Comparison of ENCODE assay signal across 8 mouse cellular contexts in the genomic region with DNA sequence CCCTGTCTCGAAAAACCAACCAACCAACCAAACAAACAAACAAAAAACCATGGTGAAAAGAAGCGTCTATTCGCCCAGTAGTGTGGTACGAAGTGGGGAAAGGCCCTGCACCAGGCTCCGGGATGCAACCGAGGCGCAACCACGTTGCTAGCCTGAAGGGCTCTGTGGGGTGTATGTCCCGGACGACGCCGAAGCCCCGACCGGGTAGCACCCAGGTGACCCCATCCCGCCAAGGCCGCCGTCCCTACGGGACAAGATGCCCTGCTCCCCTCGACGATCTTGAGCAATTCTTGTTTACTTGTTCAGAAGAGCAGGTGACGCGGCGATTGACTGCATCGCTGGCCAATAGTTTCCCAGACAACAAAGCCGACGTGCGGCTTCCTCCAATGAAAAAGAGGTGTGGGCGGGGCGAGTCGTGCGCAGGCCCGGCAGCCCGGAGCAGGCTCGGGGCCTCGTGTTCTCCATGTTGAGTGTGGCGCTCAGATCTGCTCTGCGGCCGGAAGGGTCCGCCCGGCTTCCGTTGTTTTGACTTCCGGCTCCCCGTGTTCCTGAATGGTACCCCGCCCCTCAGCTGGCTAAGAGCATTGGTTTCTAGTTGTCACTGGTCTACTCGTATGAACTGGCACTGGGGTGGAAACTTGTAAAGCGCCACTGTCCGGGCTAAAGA. TPM values are rescaled to one million over a fixed set of nuclear protein-coding genes. Genes with fewer than 3 reads are reported as not detected.
DNase-seq lines count a peak whose midpoint lies in the region; ATAC-seq and TF ChIP-seq lines count a peak whose summit lies in the region.

No protein-coding gene starts in this region.

- peak; percentile 94 for ATAC-seq in kidney, embryonic 14.5 days (ENCODE audit: low FRiP score, low TSS enrichment)
- peak; percentile 95 for ATAC-seq in limb, embryonic 15.5 days (ENCODE audit: insufficient number of reproducible peaks, low FRiP score, low TSS enrichment, low read depth)

- H3K9ac ChIP-seq in kidney, embryonic 14.5 days (ENCODE audit: low read depth, low read length), result peak overlapping the region; percentile 56
- peak overlapping the region; percentile 51; the same call in 1 of the 2 replicates for H3K9ac ChIP-seq in limb, embryonic 15.5 days

- H3K4me2 ChIP-seq in kidney, embryonic 14.5 days (replicated peaks; ENCODE audit: low read depth, low read length), result peak overlapping the region; percentile 56
- peak overlapping the region; percentile 69 for H3K4me2 ChIP-seq in limb, embryonic 15.5 days

- DNase-seq in A20 (ENCODE audit: low read depth, low spot score), result peak; percentile 100
- peak; percentile 99 to 100 for DNase-seq in heart, adult 9 months (ENCODE audit: low spot score in 2 of 2)
- DNase-seq in monocyte, adult 2 months (ENCODE audit: low read depth in 1 of 2, low spot score in 2 of 2), result peak; percentile 96 to 99
- DNase-seq in spleen, postnatal 36 days (ENCODE audit: low spot score in 2 of 2), result peak; percentile 99

- H3K27me3 ChIP-seq in kidney, embryonic 14.5 days (ENCODE audit: control insufficient read depth, insufficient read depth, low read length), result no peaks in the 10 kb centered on the region
- no peaks in the 10 kb centered on the region for H3K27me3 ChIP-seq in limb, embryonic 15.5 days

- H3K4me3 ChIP-seq in bone marrow macrophage, adult 2 months (ENCODE audit: insufficient read depth, low read length), result peak overlapping the region; percentile 76
- peak overlapping the region; percentile 63 for H3K4me3 ChIP-seq in embryonic fibroblast, embryonic 13.5 days (ENCODE audit: insufficient read depth, low read length)
- H3K4me3 ChIP-seq in kidney, embryonic 14.5 days (ENCODE audit: low read length), result peak overlapping the region; percentile 54
- H3K4me3 ChIP-seq in limb, embryonic 15.5 days, result peak overlapping the region; percentile 72

- 0 out of 2 replicates have a peak, but pooled peaks have one; percentile 78 for TF ChIP-seq POLR2A in bone marrow macrophage, adult 2 months (IDR thresholded peaks at IDR 0.05; ENCODE audit: borderline replicate concordance, low read depth, low read length)
- peak; percentile 69 for TF ChIP-seq POLR2A in embryonic fibroblast, embryonic 13.5 days (IDR thresholded peaks at IDR 0.05; ENCODE audit: low read depth, low read length)

- peaks cover 25% of the 10 kb centered on the region for H3K4me1 ChIP-seq in bone marrow macrophage, adult 2 months (ENCODE audit: control insufficient read depth, insufficient read depth, low read length)
- no peaks in the 10 kb centered on the region for H3K4me1 ChIP-seq in embryonic fibroblast, embryonic 13.5 days (ENCODE audit: control insufficient read depth, insufficient read depth, low read length)
- peaks cover 6% of the 10 kb centered on the region; the same call in 1 of the 2 replicates for H3K4me1 ChIP-seq in kidney, embryonic 14.5 days (ENCODE audit: control insufficient read depth, insufficient read depth, low read length)
- peaks cover 10% of the 10 kb centered on the region; the same call in 1 of the 2 replicates for H3K4me1 ChIP-seq in limb, embryonic 15.5 days

- WGBS in kidney, embryonic 14.5 days, result under 1% methylated on average over 47 of the region's 47 CpGs
- 1% methylated on average over 47 of the region's 47 CpGs for WGBS in limb, embryonic 15.5 days

- H3K36me3 ChIP-seq in kidney, embryonic 14.5 days (ENCODE audit: control insufficient read depth, insufficient read depth, low read length), result no peaks in the 10 kb centered on the region
- H3K36me3 ChIP-seq in limb, embryonic 15.5 days, result no peaks in the 10 kb centered on the region

- no peak for TF ChIP-seq CTCF in bone marrow macrophage, adult 2 months (IDR thresholded peaks at IDR 0.05; ENCODE audit: low read depth, low read length)
- no peak for TF ChIP-seq CTCF in embryonic fibroblast, embryonic 13.5 days (IDR thresholded peaks at IDR 0.05; ENCODE audit: borderline replicate concordance, insufficient read depth, low read length)

- no peaks in the 10 kb centered on the region for H3K9me3 ChIP-seq in kidney, embryonic 14.5 days (ENCODE audit: control insufficient read depth, low read length)
- H3K9me3 ChIP-seq in limb, embryonic 15.5 days, result no peaks in the 10 kb centered on the region

- peak overlapping the region; percentile 51; the same call in 1 of the 2 replicates for H3K27ac ChIP-seq in bone marrow macrophage, adult 2 months (ENCODE audit: insufficient read depth, low read depth, low read length)
- H3K27ac ChIP-seq in embryonic fibroblast, embryonic 13.5 days (ENCODE audit: insufficient read depth, low read length), result no peak overlapping the region
- no peak overlapping the region for H3K27ac ChIP-seq in kidney, embryonic 14.5 days (ENCODE audit: low read depth, low read length)
- H3K27ac ChIP-seq in limb, embryonic 15.5 days, result peak overlapping the region; percentile 55; the same call in 1 of the 2 replicates

RNA-seq across cellular contexts. Expression of a gene that starts 4.9 kb away (rescaled TPM):
- polyA plus RNA-seq in bone marrow macrophage, adult 2 months (2012; ENCODE audit: insufficient read depth, insufficient read length, missing spikeins), result 179 and 195 TPM in 2 replicates
- polyA plus RNA-seq in embryonic fibroblast, embryonic 13.5 days (2011; ENCODE audit: insufficient read length, low read depth, missing spikeins), result 141 and 152 TPM in 2 replicates
- 204 and 205 TPM in 2 replicates for polyA plus RNA-seq in kidney, embryonic 14.5 days (2014; fragmentation: Nextera tagmentation; extraction: Ambion mirVana)
- 182 and 193 TPM in 2 replicates for polyA plus RNA-seq in limb, embryonic 15.5 days (2015; fragmentation: Nextera tagmentation; extraction: Ambion mirVana)

RNA-seq across cellular contexts. Expression of a gene that starts 6.7 kb away (rescaled TPM):
- polyA plus RNA-seq in bone marrow macrophage, adult 2 months (2012; ENCODE audit: insufficient read depth, insufficient read length, missing spikeins), result 10.0 and 10.6 TPM in 2 replicates
- polyA plus RNA-seq in embryonic fibroblast, embryonic 13.5 days (2011; ENCODE audit: insufficient read length, low read depth, missing spikeins), result 9.9 and 10.9 TPM in 2 replicates
- polyA plus RNA-seq in kidney, embryonic 14.5 days (2014; fragmentation: Nextera tagmentation; extraction: Ambion mirVana), result 15.5 and 17.0 TPM in 2 replicates
- 17.3 TPM in 2 replicates for polyA plus RNA-seq in limb, embryonic 15.5 days (2015; fragmentation: Nextera tagmentation; extraction: Ambion mirVana)

RNA-seq across cellular contexts. Expression of a gene that starts 41.2 kb away (rescaled TPM):
- not detected in 2 replicates for polyA plus RNA-seq in bone marrow macrophage, adult 2 months (2012; ENCODE audit: insufficient read depth, insufficient read length, missing spikeins)
- polyA plus RNA-seq in embryonic fibroblast, embryonic 13.5 days (2011; ENCODE audit: insufficient read length, low read depth, missing spikeins), result not detected in 2 replicates
- not detected in 2 replicates for polyA plus RNA-seq in kidney, embryonic 14.5 days (2014; fragmentation: Nextera tagmentation; extraction: Ambion mirVana)
- not detected in 2 replicates for polyA plus RNA-seq in limb, embryonic 15.5 days (2015; fragmentation: Nextera tagmentation; extraction: Ambion mirVana)

Comparison
In these comparisons a context has a peak if more than half of its experiments do, and no peak if none do; other contexts are left out.
1. H3K27ac ChIP-seq: peak in bone marrow macrophage, adult 2 months (single experiment) and limb, embryonic 15.5 days (single experiment); none in embryonic fibroblast, embryonic 13.5 days (single experiment) and kidney, embryonic 14.5 days (single experiment).
2. Peak in every context shown above with its lines, with median percentiles within 50 percentile points of each other: DNase-seq and H3K4me3 ChIP-seq.